Mouse (Mus musculus) heart, postnatal 25 days (tissue): Measurements from ENCODE around the gene Sfxn3. TPM values are rescaled to one million over a fixed set of nuclear protein-coding genes. Genes with fewer than 3 reads are reported as not detected.

ENCODE experiments used
- DNase-seq: peaks from one replicate; pipeline ENCODE4 v3.0.0; 2022; ENCODE audit warnings: low spot score
- intact Hi-C: fragments of 180-260 bp; cut with DNase I; formaldehyde crosslinking; loops from one replicate; pipeline ENCODE4 v1.15.1; 2025
- total RNA-seq, 2 experiments: library from RNA; stranded (reverse); gene quantifications; 2 replicates each; pipeline ENCODE4 v1.2.3; 2021

Sfxn3 gene
- total RNA-seq, 2 experiments from 2014 or later = 10.7 to 13.9 TPM

DNA sequence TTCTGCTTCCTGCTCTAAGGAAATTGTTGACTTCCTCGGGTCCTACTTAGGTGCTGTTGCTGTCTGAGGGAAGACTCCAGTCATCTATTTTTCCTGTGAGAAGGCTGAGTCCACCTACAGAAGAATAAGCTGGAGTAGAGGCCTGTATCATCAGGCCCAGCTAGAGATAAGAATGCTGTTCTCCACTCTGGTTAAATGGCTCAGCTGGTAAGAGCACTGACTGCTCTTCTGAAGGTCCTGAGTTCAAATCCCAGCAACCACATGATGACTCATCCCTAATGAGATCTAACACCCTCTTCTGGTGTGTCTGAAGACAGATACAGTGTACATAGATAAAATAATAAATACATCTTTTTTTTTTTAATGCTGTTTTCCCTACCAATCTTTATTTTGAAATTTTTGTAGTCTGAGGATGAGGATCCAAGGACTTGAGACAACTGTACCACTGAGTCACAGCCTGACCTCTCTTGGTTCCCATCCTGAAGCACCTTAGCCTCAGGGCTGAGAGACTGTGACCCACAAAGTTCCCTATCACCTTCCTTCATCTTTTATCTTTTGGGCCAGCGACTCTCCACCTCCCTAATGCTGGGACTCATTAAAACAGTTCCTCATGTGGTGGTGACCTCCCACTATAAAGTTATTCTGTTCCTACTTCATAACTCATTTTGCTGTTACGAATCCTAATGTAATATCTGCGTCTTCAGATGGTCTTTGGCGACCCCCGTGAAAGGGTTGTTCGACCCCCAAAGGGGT is 20.6 kb downstream of the Sfxn3 start:
- no peak for DNase-seq
- intact Hi-C loops = no loop called here

GRCm38 (mm10) chr19:45073871-45074542 is 26.7 kb downstream of the Sfxn3 start:
- intact Hi-C loops = loop anchor here (2.0 kb wide), 1 partner anchor 15 kb away; no protein-coding TSS in a partner anchor

GRCm38 (mm10) chr19:45074580-45075322 is 27.4 kb downstream of the Sfxn3 start, which contains the start of gene Kazald1:
Gene Kazald1, plus strand, starts transcription at chr19:45075241.
- intact Hi-C loops = loop anchor here (2.0 to 5.0 kb wide), 2 partner anchors 16 to 83 kb away; no protein-coding TSS in a partner anchor
- DNase-seq = peak; percentile 90

More at GRCm38 (mm10) chr19:45073871-45074542, 26.7 kb downstream of the Sfxn3 start:
- DNase-seq = no peak

DNA sequence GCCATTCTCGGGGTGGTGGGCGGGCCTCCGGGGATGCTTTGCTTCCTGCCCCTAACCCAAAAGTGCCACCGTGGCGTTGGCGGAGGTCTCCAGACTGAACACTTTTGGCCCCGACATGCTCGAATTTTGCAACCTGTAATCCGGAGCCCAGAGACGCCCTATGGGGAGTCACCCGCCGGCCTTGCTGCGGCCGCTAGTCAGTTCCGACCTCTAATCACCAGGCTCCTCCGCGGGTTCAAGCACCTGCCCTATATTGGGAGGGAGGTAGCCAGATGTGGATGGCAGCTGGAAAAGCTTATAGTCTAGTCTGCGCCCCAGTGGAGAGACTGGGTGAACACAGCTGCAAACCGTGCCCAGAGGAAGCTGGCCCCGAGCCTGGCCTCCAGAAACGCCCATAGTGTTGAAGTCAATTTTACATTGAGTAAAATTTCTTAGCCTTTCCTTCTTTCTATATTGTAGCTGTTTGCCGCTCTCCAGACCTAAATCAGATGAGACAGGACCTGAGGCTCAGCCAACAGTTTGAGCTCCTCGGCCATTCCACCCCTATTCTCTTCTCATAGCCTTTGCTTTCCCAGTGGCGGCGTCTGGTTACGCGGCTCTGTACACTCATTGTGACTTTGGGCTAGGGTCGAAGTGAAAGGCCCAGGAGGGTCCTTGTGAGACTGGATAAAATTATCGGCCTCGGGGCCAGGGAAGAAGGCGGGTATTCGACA is 28.2 kb downstream of the Sfxn3 start:
- DNase-seq = no peak
- intact Hi-C loops = loop anchor here (2.0 to 5.0 kb wide), 2 partner anchors 17 to 82 kb away; no protein-coding TSS in a partner anchor

GRCm38 (mm10) chr19:45076036-45076575 is 28.8 kb downstream of the Sfxn3 start:
- intact Hi-C loops = loop anchor here (5.0 kb wide), 1 partner anchor 81 kb away; no protein-coding TSS in a partner anchor
- DNase-seq = no peak

DNA sequence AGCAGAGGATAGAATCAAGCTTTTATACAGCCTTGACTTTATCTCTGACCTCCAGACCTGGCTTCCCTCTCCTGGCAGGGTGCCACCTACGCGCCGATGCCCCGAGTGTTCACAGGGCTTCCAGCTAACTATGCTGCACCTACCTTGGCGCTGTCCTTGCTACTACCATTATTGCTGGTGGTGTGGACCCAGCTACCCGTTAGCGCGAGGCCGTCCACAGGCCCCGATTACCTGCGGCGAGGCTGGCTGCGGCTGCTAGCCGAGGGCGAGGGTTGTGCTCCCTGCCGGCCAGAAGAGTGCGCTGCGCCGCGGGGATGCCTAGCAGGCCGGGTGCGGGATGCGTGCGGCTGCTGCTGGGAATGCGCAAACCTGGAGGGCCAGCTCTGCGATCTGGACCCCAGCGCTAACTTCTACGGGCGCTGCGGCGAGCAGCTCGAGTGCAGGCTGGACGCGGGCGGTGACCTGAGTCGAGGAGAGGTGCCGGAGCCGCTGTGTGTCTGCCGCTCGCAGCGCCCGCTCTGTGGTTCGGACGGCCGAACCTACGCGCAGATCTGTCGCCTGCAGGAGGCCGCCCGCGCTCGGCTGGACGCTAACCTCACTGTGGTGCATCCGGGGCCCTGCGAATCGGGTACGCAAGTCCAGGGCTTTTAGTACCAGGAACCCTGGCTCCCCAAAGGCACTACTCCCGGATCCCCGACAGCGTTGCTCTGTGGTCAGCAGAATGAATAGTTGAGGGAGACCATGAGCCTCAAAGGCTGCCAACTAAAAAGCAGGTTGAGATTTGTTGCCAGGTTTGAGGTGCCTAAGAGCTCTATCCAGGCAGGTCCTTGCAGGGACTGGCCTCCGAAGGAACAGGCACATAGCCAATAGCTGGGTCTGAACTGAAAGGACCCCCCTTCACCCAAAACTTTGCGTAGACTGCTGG is 29.5 kb downstream of the Sfxn3 start:
- DNase-seq = no peak

GRCm38 (mm10) chr19:45077742-45078645 is 30.7 kb downstream of the Sfxn3 start:
- DNase-seq = no peak
- intact Hi-C loops = loop anchor here (5.0 kb wide), 1 partner anchor 79 kb away; no protein-coding TSS in a partner anchor

More for the DNA sequence above, 29.5 kb downstream of the Sfxn3 start:
- intact Hi-C loops = loop anchor here (5.0 kb wide), 1 partner anchor 80 kb away; no protein-coding TSS in a partner anchor

- no peak for DNase-seq
- intact Hi-C loops = loop anchor here (5.0 kb wide), 1 partner anchor 78 kb away; no protein-coding TSS in a partner anchor
Measured at GRCm38 (mm10) chr19:45078971-45079764, 31.9 kb downstream of the Sfxn3 start.

- intact Hi-C loops = loop anchor here (5.0 kb wide), 1 partner anchor 77 kb away; no protein-coding TSS in a partner anchor
- DNase-seq = peak; percentile 82
Measured at GRCm38 (mm10) chr19:45079769-45080515, 32.6 kb downstream of the Sfxn3 start.

DNA sequence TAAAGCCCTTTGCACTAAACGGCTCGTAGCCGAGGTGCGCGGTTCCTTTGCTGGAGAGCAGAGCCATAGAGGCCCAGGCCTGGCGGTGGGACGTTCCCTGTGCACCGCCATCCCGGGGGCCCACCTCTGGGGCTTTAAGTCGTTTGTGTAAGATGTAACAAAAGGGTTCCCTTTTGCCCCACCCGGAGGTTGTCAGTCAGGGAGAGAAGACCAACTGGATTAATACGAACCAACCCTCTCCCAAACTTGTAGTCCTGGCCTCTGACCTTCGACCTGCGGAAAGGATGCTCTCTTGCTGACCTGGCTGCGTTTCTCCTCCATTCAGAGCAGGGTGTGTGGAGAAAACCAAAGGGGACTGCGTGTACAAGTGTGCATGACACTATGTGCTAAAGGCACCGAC is 33.4 kb downstream of the Sfxn3 start:
- no peak for DNase-seq
- intact Hi-C loops = no loop called here

DNA sequence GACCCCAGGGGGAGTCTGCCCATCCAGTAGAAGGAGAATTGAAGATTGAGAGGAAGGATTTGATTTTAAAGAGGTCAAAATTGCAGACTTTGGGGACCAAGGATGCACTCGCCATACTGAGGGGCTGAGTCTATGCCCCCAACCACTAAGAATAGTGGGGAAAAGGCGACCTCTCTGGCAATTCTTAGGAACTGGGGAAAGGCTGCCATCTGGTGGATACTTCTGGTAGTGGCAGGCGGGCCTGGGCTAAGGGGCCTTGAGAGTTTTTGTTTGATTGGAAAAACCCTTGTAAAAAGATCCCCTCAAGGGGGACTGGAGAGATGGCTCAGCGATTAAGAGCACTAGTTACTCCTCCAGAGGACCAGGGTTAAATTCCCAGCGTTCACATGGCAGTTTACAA is 34.0 kb downstream of the Sfxn3 start:
- DNase-seq = no peak
- intact Hi-C loops = no loop called here

- no peak for DNase-seq
- intact Hi-C loops = no loop called here
Measured at GRCm38 (mm10) chr19:45081841-45082550, 34.7 kb downstream of the Sfxn3 start.

GRCm38 (mm10) chr19:45097868-45098267 is 50.6 kb downstream of the Sfxn3 start:
- DNase-seq = no peak
- intact Hi-C loops = no loop called here

- no peak for DNase-seq
- intact Hi-C loops = no loop called here
Measured at GRCm38 (mm10) chr19:45100486-45101270, 53.4 kb downstream of the Sfxn3 start.
